ENCODE assay signal across 9 mouse cellular contexts in the genomic region with DNA sequence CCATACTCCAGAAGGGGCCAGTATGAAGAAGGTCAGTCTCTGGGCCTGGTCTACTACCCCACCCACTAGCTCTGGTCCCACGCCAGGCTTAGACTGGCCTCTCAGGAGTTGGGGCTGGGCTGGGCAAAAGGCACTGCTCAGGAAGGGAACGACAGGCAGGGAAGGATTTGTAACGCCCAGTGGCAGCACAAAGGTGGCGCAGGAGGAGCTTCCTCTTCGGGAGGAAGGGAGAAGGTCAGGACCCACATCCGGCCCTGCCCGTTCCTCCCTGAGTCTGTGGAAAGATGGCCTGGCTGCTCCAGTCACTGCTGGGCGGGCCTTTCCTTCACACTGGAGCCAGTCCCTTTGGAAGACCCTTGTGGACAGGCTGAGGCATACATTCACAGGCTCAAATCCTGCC. TPM values are rescaled to one million over a fixed set of nuclear protein-coding genes. Genes with fewer than 3 reads are reported as not detected.
DNase-seq lines count a peak whose midpoint lies in the region; ATAC-seq and TF ChIP-seq lines count a peak whose summit lies in the region.
"Had no signal": no experiment of that assay in that cellular context is flagged by ENCODE, and none has a peak within 500 bp of the region (broad histone marks: within the 10 kb centered on the region; RNA-seq: fewer than 3 reads in every experiment).

No protein-coding gene starts in this region.

- WGBS in liver, embryonic 14.5 days (ENCODE audit: insufficient replicate concordance) = 25% methylated on average over 8 of the region's 8 CpGs
- 43% methylated on average over 8 of the region's 8 CpGs for WGBS in liver, embryonic 11.5 days
- 48% methylated on average over 8 of the region's 8 CpGs for WGBS in heart, embryonic 12.5 days
- 28% methylated on average over 8 of the region's 8 CpGs for WGBS in kidney, postnatal 0 days
- WGBS in small intestine, adult 2 months = 19% methylated on average over 8 of the region's 8 CpGs
- 65% methylated on average over 8 of the region's 8 CpGs for WGBS in forebrain, postnatal 0 days

- DNase-seq in liver, embryonic 14.5 days (ENCODE audit: low read depth in 3 of 3, low spot score in 3 of 3) = no peak
- DNase-seq in liver, embryonic 11.5 days (ENCODE audit: low spot score) = no peak
- DNase-seq in kidney, postnatal 0 days (ENCODE audit: low spot score) = peak; percentile 61
- DNase-seq in urinary bladder, postnatal 25 days (ENCODE audit: low spot score) = no peak
- no peak for DNase-seq in right cerebral cortex, postnatal 36 days (ENCODE audit: low spot score in 2 of 2)
- DNase-seq in forebrain, postnatal 0 days = no peak
- DNase-seq: thymus, adult 2 months had no signal

- H3K27ac ChIP-seq in liver, embryonic 14.5 days = no peak overlapping the region
- H3K27ac ChIP-seq in liver, embryonic 11.5 days (ENCODE audit: low read depth, low read length) = no peak overlapping the region
- 0 out of 2 replicates have a peak overlapping the region, but pooled peaks have one; percentile 17 for H3K27ac ChIP-seq in heart, embryonic 12.5 days (ENCODE audit: poor library complexity, severe bottlenecking)
- H3K27ac ChIP-seq in kidney, postnatal 0 days = peak overlapping the region; percentile 1; the same call in 1 of the 2 replicates
- peak overlapping the region; percentile 49 for H3K27ac ChIP-seq in small intestine, adult 2 months (ENCODE audit: insufficient read depth, low read depth, low read length)
- no peak overlapping the region for H3K27ac ChIP-seq in forebrain, postnatal 0 days (ENCODE audit: low read depth, low read length)

- no peaks in the 10 kb centered on the region for H3K27me3 ChIP-seq in liver, embryonic 14.5 days (ENCODE audit: control insufficient read depth, insufficient read depth, low read length)
- no peaks in the 10 kb centered on the region for H3K27me3 ChIP-seq in liver, embryonic 11.5 days (replicated peaks; ENCODE audit: control insufficient read depth, insufficient read depth, low read length)
- no peaks in the 10 kb centered on the region for H3K27me3 ChIP-seq in heart, embryonic 12.5 days (replicated peaks)
- no peaks in the 10 kb centered on the region for H3K27me3 ChIP-seq in kidney, postnatal 0 days (ENCODE audit: insufficient read depth, low read length)
- H3K27me3 ChIP-seq in small intestine, adult 2 months (ENCODE audit: control insufficient read depth, insufficient read depth, low read length) = no peaks in the 10 kb centered on the region
- no peaks in the 10 kb centered on the region for H3K27me3 ChIP-seq in forebrain, postnatal 0 days (ENCODE audit: insufficient read depth, low read length)

- H3K4me3 ChIP-seq in liver, embryonic 14.5 days (ENCODE audit: insufficient read depth in 1 of 2, low read depth in 2 of 2, low read length in 2 of 2) = no peak overlapping the region
- H3K4me3 ChIP-seq in liver, embryonic 11.5 days (ENCODE audit: low read depth, low read length) = no peak overlapping the region
- no peak overlapping the region for H3K4me3 ChIP-seq in heart, embryonic 12.5 days
- H3K4me3 ChIP-seq in kidney, postnatal 0 days (replicated peaks; ENCODE audit: low read depth, low read length) = no peak overlapping the region
- H3K4me3 ChIP-seq in small intestine, adult 2 months (ENCODE audit: low read depth, low read length) = no peak overlapping the region
- no peak overlapping the region for H3K4me3 ChIP-seq in forebrain, postnatal 0 days (ENCODE audit: low read depth, low read length)

- TF ChIP-seq CTCF in liver, embryonic 14.5 days (IDR thresholded peaks at IDR 0.05; ENCODE audit: low read depth) = no peak
- no peak for TF ChIP-seq CTCF in kidney, postnatal 0 days (IDR thresholded peaks at IDR 0.05; ENCODE audit: low read depth)
- TF ChIP-seq CTCF in small intestine, adult 2 months (IDR thresholded peaks at IDR 0.05; ENCODE audit: extremely low read depth, insufficient read length, insufficient replicate concordance, low read depth, low read length) = no peak
- no peak for TF ChIP-seq CTCF in forebrain, postnatal 0 days (IDR thresholded peaks at IDR 0.05; ENCODE audit: low read depth)

- no peaks in the 10 kb centered on the region for H3K4me1 ChIP-seq in liver, embryonic 14.5 days (replicated peaks; ENCODE audit: control insufficient read depth in 2 of 2, insufficient read depth in 2 of 2, low read length in 1 of 2)
- no peaks in the 10 kb centered on the region for H3K4me1 ChIP-seq in liver, embryonic 11.5 days (replicated peaks; ENCODE audit: control insufficient read depth, insufficient read depth, low read length)
- 0 out of 2 replicates have a peak, but pooled peaks cover 6% of the 10 kb centered on the region for H3K4me1 ChIP-seq in heart, embryonic 12.5 days (replicated peaks)
- peaks cover 2% of the 10 kb centered on the region; the same call in 1 of the 2 replicates for H3K4me1 ChIP-seq in kidney, postnatal 0 days (replicated peaks; ENCODE audit: insufficient read depth, low read length)
- H3K4me1 ChIP-seq in small intestine, adult 2 months (ENCODE audit: control insufficient read depth, insufficient read depth, insufficient read length, low read length) = peaks cover 13% of the 10 kb centered on the region
- H3K4me1 ChIP-seq in forebrain, postnatal 0 days (ENCODE audit: insufficient read depth) = no peaks in the 10 kb centered on the region

- H3K4me2 ChIP-seq in liver, embryonic 14.5 days (ENCODE audit: low read depth) = no peak overlapping the region
- no peak overlapping the region for H3K4me2 ChIP-seq in liver, embryonic 11.5 days
- H3K4me2 ChIP-seq in heart, embryonic 12.5 days = no peak overlapping the region
- no peak overlapping the region for H3K4me2 ChIP-seq in kidney, postnatal 0 days (ENCODE audit: low read length)
- no peak overlapping the region for H3K4me2 ChIP-seq in forebrain, postnatal 0 days (ENCODE audit: low read depth)

- 0 out of 2 replicates have a peak, but pooled peaks have one; percentile 28 for ATAC-seq in liver, embryonic 14.5 days (ENCODE audit: insufficient read depth)
- ATAC-seq in liver, embryonic 11.5 days (replicated peaks; ENCODE audit: low FRiP score) = no peak
- ATAC-seq in heart, embryonic 12.5 days (ENCODE audit: insufficient number of reproducible peaks, low FRiP score) = peak; percentile 82
- ATAC-seq in kidney, postnatal 0 days (replicated peaks; ENCODE audit: low FRiP score, low read depth) = 0 out of 2 replicates have a peak, but pooled peaks have one; percentile 37
- no peak for ATAC-seq in forebrain, postnatal 0 days

- TF ChIP-seq EP300 in liver, embryonic 14.5 days (IDR thresholded peaks at IDR 0.05; ENCODE audit: low read depth) = no peak

- no peaks in the 10 kb centered on the region for H3K9me3 ChIP-seq in liver, embryonic 14.5 days (ENCODE audit: control insufficient read depth, low read length)
- no peaks in the 10 kb centered on the region for H3K9me3 ChIP-seq in liver, embryonic 11.5 days (ENCODE audit: control insufficient read depth, low read length)
- H3K9me3 ChIP-seq in heart, embryonic 12.5 days (replicated peaks) = no peaks in the 10 kb centered on the region
- no peaks in the 10 kb centered on the region for H3K9me3 ChIP-seq in kidney, postnatal 0 days (replicated peaks; ENCODE audit: low read length)
- H3K9me3 ChIP-seq in forebrain, postnatal 0 days (ENCODE audit: low read length) = no peaks in the 10 kb centered on the region

- no peak for TF ChIP-seq POLR2A in small intestine, adult 2 months (IDR thresholded peaks at IDR 0.05; ENCODE audit: low read depth, low read length)

- H3K9ac ChIP-seq in liver, embryonic 14.5 days (replicated peaks) = no peak overlapping the region
- H3K9ac ChIP-seq in liver, embryonic 11.5 days (ENCODE audit: low read depth, low read length) = no peak overlapping the region
- H3K9ac ChIP-seq in heart, embryonic 12.5 days = no peak overlapping the region
- no peak overlapping the region for H3K9ac ChIP-seq in kidney, postnatal 0 days (ENCODE audit: low read depth, low read length)
- no peak overlapping the region for H3K9ac ChIP-seq in forebrain, postnatal 0 days

- H3K36me3 ChIP-seq in liver, embryonic 14.5 days (replicated peaks; ENCODE audit: control insufficient read depth, insufficient read depth, low read depth) = no peaks in the 10 kb centered on the region
- H3K36me3 ChIP-seq in liver, embryonic 11.5 days (ENCODE audit: control insufficient read depth, insufficient read depth, low read length) = 0 out of 2 replicates have a peak, but pooled peaks cover 2% of the 10 kb centered on the region
- peaks cover 9% of the 10 kb centered on the region; the same call in 1 of the 2 replicates for H3K36me3 ChIP-seq in heart, embryonic 12.5 days
- no peaks in the 10 kb centered on the region for H3K36me3 ChIP-seq in kidney, postnatal 0 days (ENCODE audit: insufficient read depth, low read length)
- H3K36me3 ChIP-seq in small intestine, adult 2 months (ENCODE audit: control insufficient read depth, insufficient read depth, low read length) = no peaks in the 10 kb centered on the region; the same call in 1 of the 2 replicates
- no peaks in the 10 kb centered on the region for H3K36me3 ChIP-seq in forebrain, postnatal 0 days (ENCODE audit: insufficient read depth)

RNA-seq across cellular contexts. Expression of gene Gosr2, which starts 9.3 kb away (rescaled TPM):
- 25.4 and 27.6 TPM in 2 replicates for polyA plus RNA-seq in liver, embryonic 14.5 days (2012; rRNA removed)
- polyA plus RNA-seq in liver, embryonic 14.5 days (2014; fragmentation: Nextera tagmentation; extraction: Ambion mirVana) = 39.1 and 40.3 TPM in 2 replicates
- polyA plus RNA-seq in liver, embryonic 11.5 days (2014; fragmentation: Nextera tagmentation; extraction: Ambion mirVana) = 65.9 and 78.1 TPM in 2 replicates
- polyA plus RNA-seq in heart, embryonic 12.5 days (2016; fragmentation: Nextera tagmentation; extraction: Ambion mirVana) = 69.7 and 69.9 TPM in 2 replicates
- polyA plus RNA-seq in kidney, postnatal 0 days (2015; fragmentation: Nextera tagmentation; extraction: Ambion mirVana) = 87.0 and 95.2 TPM in 2 replicates
- polyA plus RNA-seq in small intestine, adult 2 months (2012; rRNA removed) = 40.3 and 63.8 TPM in 2 replicates
- 91.6 and 117 TPM in 2 replicates for total RNA-seq in forebrain, postnatal 0 days (2014; rRNA removed)
- 102 and 103 TPM in 2 replicates for polyA plus RNA-seq in forebrain, postnatal 0 days (2015; fragmentation: Nextera tagmentation; extraction: Ambion mirVana)

RNA-seq across cellular contexts. Expression of gene Wnt9b, which starts 42.6 kb away (rescaled TPM):
- polyA plus RNA-seq in liver, embryonic 14.5 days (2012; rRNA removed) = 0.01 TPM in 2 replicates
- 0.05 TPM in 1 of 2 replicates, not detected in the other for polyA plus RNA-seq in liver, embryonic 14.5 days (2014; fragmentation: Nextera tagmentation; extraction: Ambion mirVana)
- 0.19 and 0.34 TPM in 2 replicates for polyA plus RNA-seq in liver, embryonic 11.5 days (2014; fragmentation: Nextera tagmentation; extraction: Ambion mirVana)
- polyA plus RNA-seq in heart, embryonic 12.5 days (2016; fragmentation: Nextera tagmentation; extraction: Ambion mirVana) = 2.5 and 3.4 TPM in 2 replicates
- 10.4 and 12.5 TPM in 2 replicates for polyA plus RNA-seq in kidney, postnatal 0 days (2015; fragmentation: Nextera tagmentation; extraction: Ambion mirVana)
- 0.04 and 0.10 TPM in 2 replicates for polyA plus RNA-seq in small intestine, adult 2 months (2012; rRNA removed)
- 0.62 TPM in 2 replicates for total RNA-seq in forebrain, postnatal 0 days (2014; rRNA removed)
- polyA plus RNA-seq in forebrain, postnatal 0 days (2015; fragmentation: Nextera tagmentation; extraction: Ambion mirVana) = 0.40 and 0.97 TPM in 2 replicates

RNA-seq across cellular contexts. Expression of gene Rprml, which starts 57.6 kb away (rescaled TPM):
- not detected in 2 replicates for polyA plus RNA-seq in liver, embryonic 14.5 days (2012; rRNA removed)
- not detected in 2 replicates for polyA plus RNA-seq in liver, embryonic 14.5 days (2014; fragmentation: Nextera tagmentation; extraction: Ambion mirVana)
- not detected in 2 replicates for polyA plus RNA-seq in liver, embryonic 11.5 days (2014; fragmentation: Nextera tagmentation; extraction: Ambion mirVana)
- polyA plus RNA-seq in heart, embryonic 12.5 days (2016; fragmentation: Nextera tagmentation; extraction: Ambion mirVana) = 0.63 and 0.79 TPM in 2 replicates
- 0.14 TPM in 1 of 2 replicates, not detected in the other for polyA plus RNA-seq in kidney, postnatal 0 days (2015; fragmentation: Nextera tagmentation; extraction: Ambion mirVana)
- polyA plus RNA-seq in small intestine, adult 2 months (2012; rRNA removed) = 1.3 and 2.9 TPM in 2 replicates
- total RNA-seq in forebrain, postnatal 0 days (2014; rRNA removed) = 44.8 and 56.6 TPM in 2 replicates
- polyA plus RNA-seq in forebrain, postnatal 0 days (2015; fragmentation: Nextera tagmentation; extraction: Ambion mirVana) = 65.4 and 71.1 TPM in 2 replicates

Comparison
In these comparisons a context has a peak if more than half of its experiments do, and no peak if none do; other contexts are left out.
1. ATAC-seq: peak in liver, embryonic 14.5 days (single experiment), heart, embryonic 12.5 days (single experiment) and kidney, postnatal 0 days (single experiment); none in liver, embryonic 11.5 days (single experiment) and forebrain, postnatal 0 days (single experiment).
2. H3K27ac ChIP-seq: peak in heart, embryonic 12.5 days (single experiment), kidney, postnatal 0 days (single experiment) and small intestine, adult 2 months (single experiment); none in liver, embryonic 14.5 days (single experiment), liver, embryonic 11.5 days (single experiment) and forebrain, postnatal 0 days (single experiment).
3. RNA of gene Rprml, which starts 57.6 kb away (polyA plus RNA-seq): 65.4 to 71.1 TPM in forebrain, postnatal 0 days; 1.3 to 2.9 TPM in small intestine, adult 2 months, 0.63 to 0.79 TPM in heart, embryonic 12.5 days, 0.14 TPM in kidney, postnatal 0 days, not detected in liver, embryonic 14.5 days and not detected in liver, embryonic 11.5 days; every median in the first group is over 10 times any median in the second.